Mouse (Mus musculus): ENCODE data around the gene Scaf8. TPM values are rescaled to one million over a fixed set of nuclear protein-coding genes. Genes with fewer than 3 reads are reported as not detected.

The Scaf8 gene
- polyA plus RNA-seq, 1 experiment from 2014 or later = 14.2 TPM

DNA sequence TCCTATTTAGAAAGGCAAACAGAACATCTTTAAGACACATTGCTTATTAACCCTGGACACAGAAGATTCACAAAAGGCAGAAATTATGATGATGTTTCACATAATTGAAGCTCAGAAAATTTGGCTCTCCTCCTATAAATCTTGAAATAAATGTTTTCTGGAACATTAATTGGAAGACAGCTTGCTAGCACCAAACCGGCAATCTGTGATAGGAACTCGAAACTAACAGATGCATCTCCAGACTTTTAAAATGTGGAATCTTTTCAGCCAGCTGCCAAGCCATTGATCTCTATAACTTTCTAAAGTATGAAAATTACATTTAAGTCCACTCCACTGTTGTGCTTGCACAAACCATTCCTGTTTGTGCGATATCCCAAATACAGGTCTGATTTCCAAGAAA is 128.9 kb downstream of the Scaf8 start:
- H3K27me3 ChIP-seq (replicated peaks) = no peaks in the 10 kb centered on the region
- no peak overlapping the region for H3K4me3 ChIP-seq (replicated peaks)
- peaks cover 44% of the 10 kb centered on the region for H3K4me1 ChIP-seq
- WGBS = 75% methylated on average over 3 of the region's 3 CpGs
- no peak overlapping the region for H3K4me2 ChIP-seq
- no peaks in the 10 kb centered on the region; the same call in 1 of the 2 replicates for H3K36me3 ChIP-seq
- ATAC-seq (ENCODE audit: low FRiP score) = no peak
- H3K27ac ChIP-seq (replicated peaks) = no peak overlapping the region; the same call in 1 of the 2 replicates
- no peak overlapping the region for H3K9ac ChIP-seq (replicated peaks)
- H3K9me3 ChIP-seq (replicated peaks) = no peaks in the 10 kb centered on the region

DNA sequence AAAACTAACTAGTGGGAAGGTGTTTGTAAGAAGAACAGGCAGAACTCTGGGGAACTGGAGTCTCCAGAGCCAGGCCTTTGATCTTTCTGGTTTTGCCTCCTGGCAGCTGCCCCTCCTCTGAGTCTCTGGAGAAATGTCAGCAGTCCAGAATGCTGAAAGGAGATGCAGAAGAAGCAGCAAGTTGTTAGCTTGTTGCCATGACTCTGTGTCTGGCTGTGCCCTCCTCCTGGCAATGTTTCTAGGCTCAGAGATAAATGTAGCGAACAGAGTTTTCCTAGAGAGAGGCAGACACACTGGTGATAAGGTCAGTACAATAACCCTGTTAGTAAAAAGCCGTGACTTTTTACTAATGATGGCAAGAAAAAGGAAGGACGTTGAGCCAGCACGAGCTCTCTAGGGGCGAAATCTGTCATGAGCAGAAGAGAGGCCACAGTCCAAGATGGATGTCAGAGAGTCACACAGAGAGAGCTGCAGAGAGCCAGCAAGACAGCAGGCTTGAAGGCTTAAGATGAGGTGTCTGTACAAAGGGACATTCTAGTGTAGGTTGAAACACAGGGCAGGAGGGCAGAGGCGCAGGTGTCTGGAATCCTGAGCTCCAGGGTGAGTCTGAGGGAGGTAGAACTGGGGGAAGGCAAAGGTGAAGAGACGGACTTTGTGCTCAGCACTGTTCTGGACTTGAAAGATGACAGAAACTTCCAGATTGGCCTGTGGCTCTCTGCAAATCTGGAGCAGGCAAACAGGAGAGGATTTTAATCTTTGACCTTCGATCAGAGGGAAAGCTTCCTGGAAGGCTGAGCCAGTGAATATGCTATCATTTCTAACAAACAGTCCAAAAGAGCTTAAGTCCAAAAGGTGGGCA is 130.3 kb downstream of the Scaf8 start:
- ATAC-seq (ENCODE audit: low FRiP score) = no peak
- H3K4me2 ChIP-seq = no peak overlapping the region
- no peak overlapping the region for H3K9ac ChIP-seq (replicated peaks)
- H3K27ac ChIP-seq (replicated peaks) = peak overlapping the region; percentile 63
- H3K4me1 ChIP-seq = peaks cover 56% of the 10 kb centered on the region
- no peaks in the 10 kb centered on the region; the same call in 1 of the 2 replicates for H3K36me3 ChIP-seq
- H3K9me3 ChIP-seq (replicated peaks) = no peaks in the 10 kb centered on the region
- WGBS = 65% methylated on average over 8 of the region's 8 CpGs
- no peak overlapping the region for H3K4me3 ChIP-seq (replicated peaks)
- H3K27me3 ChIP-seq (replicated peaks) = no peaks in the 10 kb centered on the region

DNA sequence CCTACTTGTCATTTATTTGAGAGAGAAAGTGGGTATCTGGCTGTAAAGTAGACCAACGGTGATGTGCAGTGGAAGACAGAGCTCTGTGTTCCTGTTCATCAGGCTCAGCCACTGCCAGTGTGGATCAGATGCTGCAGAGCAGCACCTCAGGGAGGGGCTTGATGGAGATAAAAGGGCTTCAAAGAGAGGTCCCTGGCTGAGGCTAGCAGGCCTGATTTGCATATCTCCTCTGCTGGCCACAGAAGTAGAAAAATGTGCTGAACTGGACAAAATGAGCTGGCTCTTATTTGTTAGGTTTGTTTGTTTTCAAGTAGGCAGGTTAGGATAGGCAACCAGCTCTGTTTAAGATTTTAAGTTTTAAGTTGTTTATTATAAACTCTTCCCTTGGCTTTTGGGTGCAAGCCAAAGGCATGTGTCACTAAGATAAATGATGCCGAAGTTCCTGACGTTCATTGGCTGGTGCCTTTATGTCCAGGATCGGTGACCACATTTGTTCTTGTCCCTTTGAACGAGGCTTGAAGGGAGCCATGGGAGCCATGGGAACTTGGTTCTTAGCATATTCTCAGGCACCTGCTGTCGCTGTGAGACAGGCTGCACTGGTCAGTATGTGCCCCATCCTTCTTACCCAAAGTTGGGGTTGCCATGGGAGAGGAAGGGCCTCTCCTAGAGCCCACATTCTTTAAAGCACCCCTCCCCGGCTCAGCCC is 132.0 kb downstream of the Scaf8 start:
- no peak overlapping the region for H3K4me3 ChIP-seq (replicated peaks)
- peaks cover 67% of the 10 kb centered on the region for H3K4me1 ChIP-seq
- no peak overlapping the region for H3K9ac ChIP-seq (replicated peaks)
- no peak overlapping the region for H3K4me2 ChIP-seq
- H3K27ac ChIP-seq (replicated peaks) = peak overlapping the region; percentile 62
- 11% methylated on average over 7 of the region's 7 CpGs for WGBS
- H3K9me3 ChIP-seq (replicated peaks) = no peaks in the 10 kb centered on the region
- H3K36me3 ChIP-seq = no peaks in the 10 kb centered on the region; the same call in 1 of the 2 replicates
- ATAC-seq (ENCODE audit: low FRiP score) = peak; percentile 84
- no peaks in the 10 kb centered on the region for H3K27me3 ChIP-seq (replicated peaks)

Other genes starting within 250 kb of the Scaf8 start
- gene Tiam2, start 211.6 kb downstream of the Scaf8 start, polyA plus RNA-seq (2015; fragmentation: Nextera tagmentation; extraction: Ambion mirVana) = 5.3 and 5.6 TPM in 2 replicates